Comparison of ENCODE assay signal across 9 mouse cellular contexts in the genomic region with DNA sequence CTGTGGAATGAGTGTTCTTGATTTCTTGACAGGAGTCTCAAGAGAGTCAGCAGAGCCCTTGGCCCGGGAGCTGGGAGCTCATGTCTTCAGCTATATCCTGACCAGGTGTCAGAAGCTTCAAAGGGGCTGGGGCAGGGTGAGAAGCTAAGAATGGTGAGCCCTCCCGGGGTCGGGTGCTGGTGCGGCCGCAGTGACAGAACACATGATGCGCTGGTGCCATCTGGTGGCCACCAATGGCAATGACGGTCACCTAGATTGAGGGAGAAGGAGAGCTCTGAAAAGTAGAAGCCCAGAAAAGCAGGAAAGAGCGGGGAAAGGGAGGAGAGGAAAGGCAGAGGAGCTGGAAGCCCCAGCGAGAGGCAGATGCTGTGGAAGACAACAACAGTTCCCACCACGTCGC. TPM values are rescaled to one million over a fixed set of nuclear protein-coding genes. Genes with fewer than 3 reads are reported as not detected.
DNase-seq lines count a peak whose midpoint lies in the region; ATAC-seq and TF ChIP-seq lines count a peak whose summit lies in the region.
"Had no signal": no experiment of that assay in that cellular context is flagged by ENCODE, and none has a peak within 500 bp of the region (broad histone marks: within the 10 kb centered on the region; RNA-seq: fewer than 3 reads in every experiment).

No protein-coding gene starts in this region.

- H3K36me3 ChIP-seq in midbrain, embryonic 10.5 days, result no peaks in the 10 kb centered on the region
- H3K36me3 ChIP-seq in midbrain, embryonic 15.5 days (replicated peaks), result no peaks in the 10 kb centered on the region
- H3K36me3 ChIP-seq in kidney, adult 2 months (ENCODE audit: control insufficient read depth, insufficient read depth, low read length), result no peaks in the 10 kb centered on the region
- H3K36me3 ChIP-seq in liver, adult 2 months (ENCODE audit: control insufficient read depth, insufficient read depth, low read length), result no peaks in the 10 kb centered on the region

- no peak for ATAC-seq in midbrain, embryonic 15.5 days (replicated peaks)

- no peaks in the 10 kb centered on the region for H3K79me2 ChIP-seq in liver, adult 2 months (ENCODE audit: control insufficient read depth, insufficient read depth, low read length)

- WGBS in midbrain, embryonic 10.5 days, result 4% methylated on average over 11 of the region's 11 CpGs
- 4% methylated on average over 11 of the region's 11 CpGs for WGBS in midbrain, embryonic 15.5 days
- 3% methylated on average over 11 of the region's 11 CpGs for WGBS in kidney, adult 2 months
- 3% methylated on average over 11 of the region's 11 CpGs for WGBS in liver, adult 2 months

- peaks cover 9% of the 10 kb centered on the region for H3K9me3 ChIP-seq in midbrain, embryonic 10.5 days (replicated peaks)
- H3K9me3 ChIP-seq in midbrain, embryonic 15.5 days, result no peaks in the 10 kb centered on the region

- H3K27me3 ChIP-seq in midbrain, embryonic 10.5 days (ENCODE audit: low read depth, poor library complexity, severe bottlenecking), result peaks cover 34% of the 10 kb centered on the region
- H3K27me3 ChIP-seq in midbrain, embryonic 15.5 days (replicated peaks), result 0 out of 2 replicates have a peak, but pooled peaks cover 3% of the 10 kb centered on the region
- H3K27me3 ChIP-seq in kidney, adult 2 months (replicated peaks; ENCODE audit: control insufficient read depth, insufficient read depth, low read length), result no peaks in the 10 kb centered on the region
- no peaks in the 10 kb centered on the region for H3K27me3 ChIP-seq in liver, adult 2 months (ENCODE audit: control insufficient read depth, insufficient read depth, low read length)

- peak; percentile 81 for DNase-seq in midbrain, embryonic 10.5 days (ENCODE audit: low spot score)
- peak; percentile 57 for DNase-seq in c-Kit-positive CD71-negative TER-119-negative erythroid progenitor cells, embryonic 14.5 days (ENCODE audit: low read depth)
- DNase-seq in forelimb bud, embryonic 11.5 days (ENCODE audit: low read depth, low spot score), result peak; percentile 78
- DNase-seq in kidney, adult 2 months, result peak; percentile 80
- DNase-seq in liver, adult 2 months (ENCODE audit: extremely low read depth, low read depth, low spot score), result peak; percentile 22
- peak; percentile 83 for DNase-seq in neural tube, embryonic 10.5 days (ENCODE audit: extremely low spot score, low spot score)
- peak; percentile 66 for DNase-seq in testis, postnatal 14 days (ENCODE audit: low spot score)

- H3K4me1 ChIP-seq in midbrain, embryonic 10.5 days, result peaks cover 18% of the 10 kb centered on the region
- H3K4me1 ChIP-seq in midbrain, embryonic 15.5 days, result peaks cover 5% of the 10 kb centered on the region
- no peaks in the 10 kb centered on the region for H3K4me1 ChIP-seq in kidney, adult 2 months (ENCODE audit: control insufficient read depth, insufficient read depth, low read length)
- H3K4me1 ChIP-seq in liver, adult 2 months (ENCODE audit: control insufficient read depth, insufficient read depth, low read length), result no peaks in the 10 kb centered on the region; the same call in 1 of the 2 replicates

- no peak overlapping the region for H3K9ac ChIP-seq in midbrain, embryonic 15.5 days
- no peak overlapping the region for H3K9ac ChIP-seq in liver, adult 2 months (ENCODE audit: low read depth, low read length)

- no peak for TF ChIP-seq POLR2A in kidney, adult 2 months (IDR thresholded peaks at IDR 0.05; ENCODE audit: low read depth, low read length)
- TF ChIP-seq POLR2A in liver, adult 2 months (IDR thresholded peaks at IDR 0.05; ENCODE audit: extremely low read depth, insufficient read depth, low read length), result no peak

- H3K4me2 ChIP-seq in midbrain, embryonic 15.5 days, result no peak overlapping the region

- TF ChIP-seq CTCF in kidney, adult 2 months (conservative IDR thresholded peaks at IDR 0.05; ENCODE audit: insufficient read depth, insufficient read length, low read depth, low read length), result peak; percentile 92
- TF ChIP-seq CTCF in liver, adult 2 months (IDR thresholded peaks at IDR 0.05; ENCODE audit: low read depth, low read length), result peak; percentile 91

- no peak overlapping the region for H3K4me3 ChIP-seq in midbrain, embryonic 10.5 days
- no peak overlapping the region for H3K4me3 ChIP-seq in midbrain, embryonic 15.5 days
- H3K4me3 ChIP-seq in kidney, adult 2 months (ENCODE audit: insufficient read depth, low read depth, low read length), result no peak overlapping the region
- no peak overlapping the region for H3K4me3 ChIP-seq in liver, adult 2 months (ENCODE audit: insufficient read depth, low read depth, low read length)
- H3K4me3 ChIP-seq: erythroblast, embryonic 14.5 days had no signal

- no peak overlapping the region for H3K27ac ChIP-seq in midbrain, embryonic 10.5 days (replicated peaks)
- H3K27ac ChIP-seq in midbrain, embryonic 15.5 days, result no peak overlapping the region
- H3K27ac ChIP-seq in kidney, adult 2 months (ENCODE audit: insufficient read depth, low read depth, low read length), result peak overlapping the region; percentile 43
- no peak overlapping the region for H3K27ac ChIP-seq in liver, adult 2 months (replicated peaks; ENCODE audit: insufficient read depth, low read depth, low read length)

RNA-seq across cellular contexts. Expression of a gene that starts 10.0 kb away (rescaled TPM):
- polyA plus RNA-seq in midbrain, embryonic 10.5 days (2016; fragmentation: Nextera tagmentation; extraction: Ambion mirVana), result not detected in 2 replicates
- polyA plus RNA-seq in midbrain, embryonic 15.5 days (2015; fragmentation: Nextera tagmentation; extraction: Ambion mirVana), result not detected in 2 replicates
- polyA plus RNA-seq in kidney, adult 2 months (2012; rRNA removed), result 0.09 TPM in 1 of 2 replicates, not detected in the other
- total RNA-seq in liver, adult 2 months (2014; rRNA removed), result not detected in 2 replicates
- not detected in 2 replicates for polyA plus RNA-seq in liver, adult 2 months (2012; rRNA removed)
- polyA plus RNA-seq: erythroblast, embryonic 14.5 days had no signal

RNA-seq across cellular contexts. Expression of a gene that starts 58.8 kb away (rescaled TPM):
- 91.6 and 97.6 TPM in 2 replicates for polyA plus RNA-seq in midbrain, embryonic 10.5 days (2016; fragmentation: Nextera tagmentation; extraction: Ambion mirVana)
- 62.8 and 69.6 TPM in 2 replicates for polyA plus RNA-seq in midbrain, embryonic 15.5 days (2015; fragmentation: Nextera tagmentation; extraction: Ambion mirVana)
- polyA plus RNA-seq in kidney, adult 2 months (2012; rRNA removed), result 27.3 and 30.0 TPM in 2 replicates
- total RNA-seq in liver, adult 2 months (2014; rRNA removed), result 12.2 and 15.6 TPM in 2 replicates
- 12.9 and 13.1 TPM in 2 replicates for polyA plus RNA-seq in liver, adult 2 months (2012; rRNA removed)

Comparison
In these comparisons a context has a peak if more than half of its experiments do, and no peak if none do; other contexts are left out.
1. DNase-seq: peak in every context shown above with its lines; median percentile 83 in neural tube, embryonic 10.5 days; 81 in midbrain, embryonic 10.5 days; 80 in kidney, adult 2 months; 78 in forelimb bud, embryonic 11.5 days; 66 in testis, postnatal 14 days; 57 in c-Kit-positive CD71-negative TER-119-negative erythroid progenitor cells, embryonic 14.5 days; 22 in liver, adult 2 months.